Mouse (Mus musculus): ENCODE measurements around the gene Mrps21. TPM values are rescaled to one million over a fixed set of nuclear protein-coding genes. Genes with fewer than 3 reads are reported as not detected.
A peak's percentile ranks its signal among the peaks of the same experiment; 100 is the strongest.
"Not testable (repeated sequence)": the region's sequence is repeated elsewhere in the genome, so short reads cannot be mapped to it uniquely, and the experiment has no call there.

Mrps21 gene
- total RNA-seq (2021), result 100 to 1,000 TPM; 315 to 318 TPM

- DNase-seq (ENCODE audit: low spot score), result peak; percentile 74
- intact Hi-C loops (cut with DNase I), result no loop called here
These were observed at the start of gene Mrps21 for GRCm38 (mm10) chr3:95871392-95871867. Gene Mrps21 (minus strand): TSS chr3:95871519.

- intact Hi-C loops (cut with DNase I); DNase-seq (ENCODE audit: low spot score): not testable (repeated sequence)
These were observed 49.2 kb upstream of the Mrps21 start for GRCm38 (mm10) chr3:95920532-95920931.

GRCm38 (mm10) chr3:95916760-95917159 lies 45.4 kb upstream of the Mrps21 start:
- intact Hi-C loops (cut with DNase I), result no loop called here
- no peak for DNase-seq (ENCODE audit: low spot score)

GRCm38 (mm10) chr3:95914706-95915105 lies 43.4 kb upstream of the Mrps21 start:
- intact Hi-C loops (cut with DNase I), result no loop called here
- DNase-seq (ENCODE audit: low spot score), result no peak

GRCm38 (mm10) chr3:95907613-95908012 lies 36.3 kb upstream of the Mrps21 start:
- no peak for DNase-seq (ENCODE audit: low spot score)

GRCm38 (mm10) chr3:95906860-95907259 lies 35.5 kb upstream of the Mrps21 start:
- no peak for DNase-seq (ENCODE audit: low spot score)
- intact Hi-C loops (cut with DNase I), result loop anchor here (1.0 to 2.0 kb wide), 2 partner anchors 24 to 46 kb away; no protein-coding TSS in a partner anchor

More at GRCm38 (mm10) chr3:95907613-95908012, 36.3 kb upstream of the Mrps21 start:
- intact Hi-C loops (cut with DNase I), result loop anchor here (2.0 kb wide), 1 partner anchor 47 kb away; no protein-coding TSS in a partner anchor

- no peak for DNase-seq (ENCODE audit: low spot score)
- intact Hi-C loops (cut with DNase I), result loop anchor here (1.0 to 2.0 kb wide), 2 partner anchors 23 to 45 kb away; no protein-coding TSS in a partner anchor
These were observed 34.7 kb upstream of the Mrps21 start for GRCm38 (mm10) chr3:95905940-95906492.

- intact Hi-C loops (cut with DNase I), result no loop called here
- peak; percentile 15 for DNase-seq (ENCODE audit: low spot score)
These were observed 34.0 kb upstream of the Mrps21 start for GRCm38 (mm10) chr3:95905146-95905939.

GRCm38 (mm10) chr3:95904568-95904967 lies 33.2 kb upstream of the Mrps21 start, which contains the start of gene Car14:
Gene Car14 (minus strand): TSS chr3:95904691.
- DNase-seq (ENCODE audit: low spot score), result peak; percentile 28
- intact Hi-C loops (cut with DNase I), result no loop called here

GRCm38 (mm10) chr3:95903753-95904502 lies 32.6 kb upstream of the Mrps21 start:
- intact Hi-C loops (cut with DNase I), result no loop called here

GRCm38 (mm10) chr3:95902643-95903042 lies 31.3 kb upstream of the Mrps21 start:
- no peak for DNase-seq (ENCODE audit: low spot score)

More at GRCm38 (mm10) chr3:95903753-95904502, 32.6 kb upstream of the Mrps21 start:
- no peak for DNase-seq (ENCODE audit: low spot score)

GRCm38 (mm10) chr3:95902373-95902625 lies 31.0 kb upstream of the Mrps21 start:
- no peak for DNase-seq (ENCODE audit: low spot score)
- intact Hi-C loops (cut with DNase I), result no loop called here

More at GRCm38 (mm10) chr3:95902643-95903042, 31.3 kb upstream of the Mrps21 start:
- intact Hi-C loops (cut with DNase I), result no loop called here

- DNase-seq (ENCODE audit: low spot score), result no peak
- intact Hi-C loops (cut with DNase I), result no loop called here
These were observed 30.5 kb upstream of the Mrps21 start for GRCm38 (mm10) chr3:95901616-95902372.

GRCm38 (mm10) chr3:95899800-95900524 lies 28.6 kb upstream of the Mrps21 start:
- DNase-seq (ENCODE audit: low spot score), result no peak
- intact Hi-C loops (cut with DNase I), result no loop called here

- DNase-seq (ENCODE audit: low spot score); intact Hi-C loops (cut with DNase I): not testable (repeated sequence)
These were observed 24.2 kb upstream of the Mrps21 start for GRCm38 (mm10) chr3:95895501-95895900.

GRCm38 (mm10) chr3:95894317-95895160 lies 23.2 kb upstream of the Mrps21 start:
- DNase-seq (ENCODE audit: low spot score), result peak; percentile 54
- intact Hi-C loops (cut with DNase I), result no loop called here

GRCm38 (mm10) chr3:95893606-95894316 lies 22.4 kb upstream of the Mrps21 start, which contains the start of gene Aph1a:
Gene Aph1a (plus strand): TSS chr3:95893969.
- intact Hi-C loops (cut with DNase I), result not testable (repeated sequence)
- DNase-seq (ENCODE audit: low spot score), result peak; percentile 97

Measured in heart, postnatal 25 days (tissue).